Mouse (Mus musculus) brain, embryonic 14.5 days (tissue): ENCODE results near the gene Srl.

Experiments used
- CTCF ChIP-seq: fragments of 200-500 bp; IDR thresholded peaks from 2 replicates; pipeline ENCODE4 v1.5.1; 2012; ENCODE audit warnings: inconsistent platforms, mild to moderate bottlenecking, moderate library complexity, borderline replicate concordance; ENCODE audit not compliant: insufficient read depth, insufficient read length; ENCODE audit errors: extremely low read depth
- POLR2A ChIP-seq: fragments of 200-500 bp; IDR thresholded peaks from 2 replicates; pipeline ENCODE4 v1.6.1; 2012; ENCODE audit warnings: mild to moderate bottlenecking, inconsistent platforms, borderline replicate concordance; ENCODE audit not compliant: poor library complexity, insufficient read depth, insufficient read length, severe bottlenecking; ENCODE audit errors: extremely low read depth

- TF ChIP-seq POLR2A (no peak), CTCF (no peak)
Observed at GRCm38 (mm10) chr16:4546838-4547237, 5.2 kb upstream of the Srl start.
